Mouse (Mus musculus) heart, postnatal 0 days (tissue): ENCODE data around the gene Hivep3. TPM values are rescaled to one million over a fixed set of nuclear protein-coding genes. Genes with fewer than 3 reads are reported as not detected.

Experiments
- ATAC-seq: fragments of 200-750 bp; cut with Nextera tagmentation; 2 replicates; pipeline ENCODE4 v1.8.0; 2017; ENCODE audit warnings: low read depth, moderate number of reproducible peaks, moderate library complexity; ENCODE audit not compliant: insufficient read depth
- DNase-seq: peaks from one replicate; pipeline ENCODE4 v3.0.0-alpha.2; 2016; ENCODE audit warnings: low spot score
- H3K27ac ChIP-seq: fragments of 300-500 bp; sonication (generic); 2 replicates; pipeline ENCODE4 v1.5.1; 2014; ENCODE audit warnings: low read depth, mild to moderate bottlenecking
- H3K27me3 ChIP-seq: fragments of 300-500 bp; sonication (generic); 2 replicates; pipeline ENCODE4 v1.6.1; 2014; ENCODE audit warnings: low read length, mixed read lengths; ENCODE audit not compliant: control insufficient read depth, insufficient read depth
- H3K36me3 ChIP-seq: fragments of 300-500 bp; sonication (generic); replicated peaks from 2 replicates; pipeline ENCODE4 v1.6.1; 2014; ENCODE audit warnings: low read length, mixed read lengths; ENCODE audit not compliant: control insufficient read depth, insufficient read depth
- H3K4me1 ChIP-seq: fragments of 300-500 bp; sonication (generic); 2 replicates; pipeline ENCODE4 v1.6.1; 2014; ENCODE audit warnings: antibody characterized with exemption; ENCODE audit not compliant: control insufficient read depth, insufficient read depth
- H3K4me2 ChIP-seq: fragments of 300-500 bp; sonication (generic); 2 replicates; pipeline ENCODE4 v1.6.1; 2014; ENCODE audit warnings: low read depth, mild to moderate bottlenecking, low read length, moderate library complexity
- H3K4me3 ChIP-seq: fragments of 300-500 bp; sonication (generic); 2 replicates; pipeline ENCODE4 v1.5.1; 2014; ENCODE audit warnings: low read depth, low read length
- H3K9ac ChIP-seq: fragments of 300-500 bp; sonication (generic); replicated peaks from 2 replicates; pipeline ENCODE4 v1.6.1; 2014; ENCODE audit warnings: low read depth, low read length, mixed read lengths
- H3K9me3 ChIP-seq: fragments of 300-500 bp; sonication (generic); replicated peaks from 2 replicates; pipeline ENCODE4 v1.6.1; 2016; ENCODE audit warnings: low read length; ENCODE audit not compliant: control insufficient read depth
- CTCF ChIP-seq: IDR thresholded peaks from 2 replicates; pipeline ENCODE4 v1.5.1; 2016; ENCODE audit warnings: antibody characterized with exemption, control low read depth, low read depth
- EP300 ChIP-seq: IDR thresholded peaks from 2 replicates; pipeline ENCODE4 v1.6.1; 2016; ENCODE audit warnings: antibody characterized with exemption, low read depth
- WGBS: fragments of 180-500 bp; shearing (Covaris S2); extraction: QIAGEN DNeasy Blood & Tissue Kit; methylation state at CpG from one replicate; pipeline ENCODE4 v1.1.7; 2014; 5-methylcytosine and 5-hydroxymethylcytosine counted together
- polyA plus RNA-seq: library from polyadenylated mRNA; unstranded; fragments of >200 nt; fragmentation: Nextera tagmentation; extraction: Ambion mirVana; gene quantifications from 2 replicates; pipeline ENCODE4 v1.2.1, GENCODE M21; 2015
- total RNA-seq: library from RNA; depleted of rRNA; stranded (reverse); fragments of >200 nt; gene quantifications from 2 replicates; pipeline ENCODE4 v1.2.3, GENCODE M21; 2014; ENCODE audit warnings: low replicate concordance

Hivep3 gene
- total and polyA plus RNA-seq, 2 experiments from 2014 or later, result 5.8 to 10.4 TPM

- no peak overlapping the region for H3K9ac ChIP-seq
- H3K27ac ChIP-seq, result no peak overlapping the region
- H3K4me1 ChIP-seq, result peaks cover 12% of the 10 kb centered on the region
- H3K27me3 ChIP-seq, result no peaks in the 10 kb centered on the region; the same call in 1 of the 2 replicates
- ATAC-seq, result no peak
- WGBS, result 88% methylated on average over 6 of the region's 6 CpGs
- no peaks in the 10 kb centered on the region for H3K36me3 ChIP-seq
- no peak overlapping the region for H3K4me2 ChIP-seq
- no peak overlapping the region for H3K4me3 ChIP-seq
- H3K9me3 ChIP-seq, result no peaks in the 10 kb centered on the region
- no peak for TF ChIP-seq CTCF
- no peak for TF ChIP-seq EP300
- no peak for DNase-seq
Observed at GRCm38 (mm10) chr4:119972375-119972774, 238.8 kb downstream of the Hivep3 start.

GRCm38 (mm10) chr4:119973729-119974605 lies 240.4 kb downstream of the Hivep3 start:
- peaks cover 9% of the 10 kb centered on the region for H3K4me1 ChIP-seq
- H3K9me3 ChIP-seq, result no peaks in the 10 kb centered on the region
- no peak overlapping the region for H3K27ac ChIP-seq
- no peaks in the 10 kb centered on the region; the same call in 1 of the 2 replicates for H3K27me3 ChIP-seq
- H3K36me3 ChIP-seq, result no peaks in the 10 kb centered on the region
- H3K4me2 ChIP-seq, result no peak overlapping the region
- TF ChIP-seq CTCF (no peak), EP300 (no peak)
- no peak overlapping the region for H3K4me3 ChIP-seq
- DNase-seq (peak; percentile 51), ATAC-seq (peak; percentile 67)
- H3K9ac ChIP-seq, result no peak overlapping the region
- 52% methylated on average over 9 of the region's 9 CpGs for WGBS

DNA sequence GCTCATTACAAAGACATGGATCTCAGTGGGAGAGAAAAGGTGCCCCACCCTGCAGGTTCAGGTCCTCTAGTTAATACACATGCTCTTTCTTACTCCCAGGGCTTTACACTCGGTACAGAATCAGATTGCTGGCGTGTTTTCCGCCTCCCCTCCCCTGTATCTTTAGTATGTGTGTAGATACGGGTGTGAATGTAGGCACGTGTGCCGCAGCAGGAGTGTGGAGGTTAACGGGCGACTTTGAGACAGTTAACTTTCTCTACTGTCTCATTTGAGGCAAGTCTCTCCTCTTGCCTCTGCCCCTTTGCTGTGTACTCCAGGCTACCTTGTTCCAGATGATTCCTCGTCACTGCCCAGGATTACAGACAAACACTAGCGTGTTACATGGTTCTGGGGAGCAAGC lies 241.7 kb downstream of the Hivep3 start:
- H3K36me3 ChIP-seq, result no peaks in the 10 kb centered on the region
- 85% methylated on average over 10 of the region's 10 CpGs for WGBS
- H3K9me3 ChIP-seq, result no peaks in the 10 kb centered on the region
- H3K27me3 ChIP-seq, result no peaks in the 10 kb centered on the region; the same call in 1 of the 2 replicates
- TF ChIP-seq EP300 (no peak), CTCF (no peak)
- no peak overlapping the region for H3K9ac ChIP-seq
- ATAC-seq (no peak), DNase-seq (no peak)
- no peak overlapping the region for H3K4me2 ChIP-seq
- H3K27ac ChIP-seq, result no peak overlapping the region
- H3K4me3 ChIP-seq, result no peak overlapping the region
- peaks cover 7% of the 10 kb centered on the region; the same call in 1 of the 2 replicates for H3K4me1 ChIP-seq

GRCm38 (mm10) chr4:119975822-119976221 lies 242.2 kb downstream of the Hivep3 start:
- H3K9me3 ChIP-seq, result no peaks in the 10 kb centered on the region
- no peak for DNase-seq
- H3K9ac ChIP-seq, result no peak overlapping the region
- H3K4me2 ChIP-seq, result no peak overlapping the region
- WGBS, result 76% methylated on average over 12 of the region's 12 CpGs
- no peak overlapping the region for H3K4me3 ChIP-seq
- H3K36me3 ChIP-seq, result no peaks in the 10 kb centered on the region
- TF ChIP-seq CTCF (no peak), EP300 (no peak)
- H3K4me1 ChIP-seq, result peaks cover 8% of the 10 kb centered on the region
- no peaks in the 10 kb centered on the region; the same call in 1 of the 2 replicates for H3K27me3 ChIP-seq
- no peak for ATAC-seq
- H3K27ac ChIP-seq, result no peak overlapping the region

- no peaks in the 10 kb centered on the region; the same call in 1 of the 2 replicates for H3K27me3 ChIP-seq
- WGBS, result 31% methylated on average over 3 of the region's 3 CpGs
- no peaks in the 10 kb centered on the region for H3K9me3 ChIP-seq
- DNase-seq (no peak), ATAC-seq (no peak)
- no peaks in the 10 kb centered on the region for H3K36me3 ChIP-seq
- TF ChIP-seq CTCF (no peak), EP300 (no peak)
- H3K4me1 ChIP-seq, result peaks cover 16% of the 10 kb centered on the region
- H3K27ac ChIP-seq, result no peak overlapping the region
- H3K4me2 ChIP-seq, result no peak overlapping the region
- H3K9ac ChIP-seq, result no peak overlapping the region
- no peak overlapping the region for H3K4me3 ChIP-seq
Observed at GRCm38 (mm10) chr4:119976428-119977168, 243.0 kb downstream of the Hivep3 start.
